Mouse (Mus musculus): Measurements from ENCODE around the gene Ppp4r1.

DNA sequence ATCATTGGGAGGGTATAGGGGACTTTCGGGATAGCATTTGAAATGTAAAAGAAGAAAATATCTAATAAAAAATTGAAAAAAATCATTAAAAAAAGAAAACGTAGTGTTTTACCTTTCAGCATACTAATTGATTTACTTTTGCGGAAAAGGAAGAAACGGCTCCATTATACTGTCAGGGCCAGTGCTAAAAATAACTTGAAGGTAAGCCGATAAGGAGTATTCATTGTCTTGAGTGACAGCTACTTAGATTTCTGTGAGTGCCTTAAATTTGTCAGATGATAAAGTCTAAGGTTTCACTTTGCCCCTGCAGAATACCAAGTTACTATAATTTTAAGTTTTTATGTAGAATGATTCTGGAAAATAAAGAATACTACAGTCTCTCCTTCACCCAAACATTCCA, 37.8 kb downstream of the Ppp4r1 start:
- no peak for TF ChIP-seq CTCF (IDR thresholded peaks at IDR 0.05; ENCODE audit: extremely low read depth, insufficient read depth, low read length)
- TF ChIP-seq POLR2A (IDR thresholded peaks at IDR 0.05; ENCODE audit: extremely low read depth, insufficient read depth, low read length), result no peak
